Mouse (Mus musculus) MEL (cell line): ENCODE measurements at regions not wholly inside any gene's neighbourhood (a gene's known extent, or its start where the extent isn't known, plus 50 kb on each side); places are given as distances from the start of the nearest gene placed in this dataset.

ENCODE experiments used
- CTCF ChIP-seq, 3 experiments: IDR thresholded peaks in 2 of 3; conservative IDR thresholded peaks in 1 of 3; 2 replicates each; pipeline ENCODE4 v1.5.1; 2011 to 2012; ENCODE audit warnings: low read length in 3 of 3, low read depth in 2 of 3, mild to moderate bottlenecking in 2 of 3, improper control_type of control experiment in 1 of 3, inconsistent platforms in 1 of 3, mixed read lengths in 1 of 3, moderate library complexity in 1 of 3; ENCODE audit not compliant: control insufficient read depth in 1 of 3, insufficient read depth in 1 of 3, poor library complexity in 1 of 3, severe bottlenecking in 1 of 3
- POLR2A ChIP-seq, 2 experiments: IDR thresholded peaks; 2 replicates each; pipeline ENCODE4 v1.6.1; 2011 to 2012; ENCODE audit warnings: low read length in 2 of 2, mild to moderate bottlenecking in 2 of 2, control low read depth in 1 of 2, improper control_type of control experiment in 1 of 2, low read depth in 1 of 2, moderate library complexity in 1 of 2; ENCODE audit not compliant: control insufficient read depth in 1 of 2, insufficient read depth in 1 of 2, poor library complexity in 1 of 2
- POLR2AphosphoS2 ChIP-seq: IDR thresholded peaks from 2 replicates; pipeline ENCODE4 v1.6.1; 2011; ENCODE audit warnings: low read length, improper control_type of control experiment
- RAD21 ChIP-seq: IDR thresholded peaks from 2 replicates; pipeline ENCODE4 v1.6.1; 2011; ENCODE audit warnings: mild to moderate bottlenecking, low read depth, low read length, improper control_type of control experiment
- SMC3 ChIP-seq: IDR thresholded peaks from 2 replicates; pipeline ENCODE4 v1.6.1; 2011; ENCODE audit warnings: low read depth, low read length, improper control_type of control experiment
- ZKSCAN1 ChIP-seq: IDR thresholded peaks from 2 replicates; pipeline ENCODE4 v1.6.1; 2012; ENCODE audit warnings: low read depth, mild to moderate bottlenecking, inconsistent platforms, low read length, improper control_type of control experiment, moderate library complexity

GRCm38 (mm10) chr6:4158293-4158692 lies 71.5 kb upstream of the Bet1 start:
- no peak for TF ChIP-seq RAD21
- TF ChIP-seq POLR2AphosphoS2: no peak
- TF ChIP-seq POLR2A (IDR thresholded peaks at IDR 0.05; ENCODE audit: control insufficient read depth in 1 of 2, insufficient read depth in 1 of 2, low read depth in 1 of 2, low read length in 2 of 2, poor library complexity in 1 of 2): no peak
- no peak for TF ChIP-seq ZKSCAN1
- TF ChIP-seq SMC3: no peak
- no peak for TF ChIP-seq CTCF (IDR thresholded peaks at IDR 0.05 in 2 of 3, conservative IDR thresholded peaks at IDR 0.05 in 1 of 3; ENCODE audit: control insufficient read depth in 1 of 3, insufficient read depth in 1 of 3, low read depth in 2 of 3, low read length in 3 of 3, poor library complexity in 1 of 3, severe bottlenecking in 1 of 3)
